Mouse (Mus musculus) gastrocnemius, adult 8-10 months (tissue): Measurements from ENCODE around the gene Rps6. TPM values are rescaled to one million over a fixed set of nuclear protein-coding genes. Genes with fewer than 3 reads are reported as not detected.

ENCODE experiments used
- DNase-seq, 2 experiments: peaks; one replicate each; pipeline ENCODE4 v3.0.0; 2022; ENCODE audit warnings: low spot score in 2 of 2
- total RNA-seq, 4 experiments: library from RNA; stranded (reverse); gene quantifications; 2 replicates each; pipeline ENCODE4 v1.2.4; 2022

The Rps6 gene
- total RNA-seq, result 100 to 1,000 TPM; 382 to 465 (median 415) TPM

- DNase-seq, result peak; percentile 94 to 96
Measured at GRCm38 (mm10) chr4:86857113-86858069, at the start of gene Rps6. TSS of gene Rps6 (minus strand) at chr4:86857412.

- DNase-seq, result no peak
Measured at GRCm38 (mm10) chr4:86905869-86906268, 48.7 kb upstream of the Rps6 start.

GRCm38 (mm10) chr4:86904969-86905368, 47.8 kb upstream of the Rps6 start:
- no peak for DNase-seq

- no peak for DNase-seq
Measured at GRCm38 (mm10) chr4:86902351-86902750, 45.1 kb upstream of the Rps6 start.

- no peak for DNase-seq
Measured at GRCm38 (mm10) chr4:86898791-86899474, 41.7 kb upstream of the Rps6 start.

- no peak for DNase-seq
Measured at GRCm38 (mm10) chr4:86897411-86897810, 40.2 kb upstream of the Rps6 start.

- DNase-seq, result no peak
Measured at GRCm38 (mm10) chr4:86887879-86888278, 30.7 kb upstream of the Rps6 start.

GRCm38 (mm10) chr4:86886160-86886878, 29.1 kb upstream of the Rps6 start:
- DNase-seq, result no peak

- DNase-seq, result no peak
Measured at GRCm38 (mm10) chr4:86885790-86886159, 28.6 kb upstream of the Rps6 start.

GRCm38 (mm10) chr4:86884945-86885344, 27.7 kb upstream of the Rps6 start:
- DNase-seq, result no peak

- no peak for DNase-seq
Measured at GRCm38 (mm10) chr4:86882413-86882812, 25.2 kb upstream of the Rps6 start.

GRCm38 (mm10) chr4:86881178-86881577, 24.0 kb upstream of the Rps6 start:
- DNase-seq, result no peak

GRCm38 (mm10) chr4:86879477-86879876, 22.3 kb upstream of the Rps6 start:
- no peak for DNase-seq

- DNase-seq, result peak; percentile 92 to 93
Measured at GRCm38 (mm10) chr4:86874146-86874847, 17.1 kb upstream of the Rps6 start, which contains the start of gene Acer2. TSS of gene Acer2 (plus strand) at chr4:86874396.

- DNase-seq, result no peak
Measured at GRCm38 (mm10) chr4:86873072-86873471, 15.9 kb upstream of the Rps6 start.

GRCm38 (mm10) chr4:86871988-86872387, 14.8 kb upstream of the Rps6 start:
- no peak for DNase-seq

GRCm38 (mm10) chr4:86864087-86864486, 6.9 kb upstream of the Rps6 start:
- no peak for DNase-seq

GRCm38 (mm10) chr4:86858070-86858440, 843 bp upstream of the Rps6 start:
- no peak for DNase-seq

- DNase-seq, result peak; percentile 9 to 11
Measured at GRCm38 (mm10) chr4:86856304-86857112, 704 bp downstream of the Rps6 start.
